Mouse (Mus musculus) stomach, postnatal 0 days (tissue): ENCODE results near the gene Vps26c.

Experiments used
- CTCF ChIP-seq: IDR thresholded peaks from 2 replicates; pipeline ENCODE4 v1.5.1; 2016; ENCODE audit warnings: antibody characterized with exemption, low read depth, mild to moderate bottlenecking, moderate library complexity
- EP300 ChIP-seq: optimal IDR thresholded peaks from 2 replicates; pipeline ENCODE3; 2016; ENCODE audit warnings: antibody characterized with exemption

GRCm38 (mm10) chr16:94551934-94552333, 25.3 kb upstream of the Vps26c start:
- no peak for TF ChIP-seq EP300
- TF ChIP-seq CTCF = no peak
